Mouse (Mus musculus) MEL (cell line): ENCODE measurements around the gene Olfr330. TPM values are rescaled to one million over a fixed set of nuclear protein-coding genes. Genes with fewer than 3 reads are reported as not detected.
"Not testable (repeated sequence)": the region's sequence is repeated elsewhere in the genome, so short reads cannot be mapped to it uniquely, and the experiment has no call there.

Source experiments
- DNase-seq: peaks from one replicate; pipeline ENCODE4 v3.0.0; 2011; ENCODE audit warnings: low read depth, low spot score
- H3K27ac ChIP-seq: 2 replicates; pipeline ENCODE4 v1.5.1; 2012; ENCODE audit warnings: low read depth, mild to moderate bottlenecking, control low read depth, low read length, moderate library complexity; ENCODE audit not compliant: control insufficient read depth
- H3K27me3 ChIP-seq, 2 experiments: fragments of 150-350 bp in 1 of 2; sonication (generic) in 1 of 2; 2 replicates each; pipeline ENCODE4 v1.6.1; 2012; ENCODE audit warnings: low read length in 2 of 2, mild to moderate bottlenecking in 2 of 2, improper control_type of control experiment in 1 of 2, moderate library complexity in 1 of 2; ENCODE audit not compliant: insufficient read depth in 2 of 2, control insufficient read depth in 1 of 2
- H3K36me3 ChIP-seq, 2 experiments: 2 replicates each; pipeline ENCODE4 v1.6.1; 2012 to 2014; ENCODE audit warnings: low read length in 2 of 2, improper control_type of control experiment in 1 of 2, inconsistent platforms in 1 of 2, mild to moderate bottlenecking in 1 of 2; ENCODE audit not compliant: insufficient read depth in 2 of 2, control insufficient read depth in 1 of 2
- H3K4me1 ChIP-seq, 2 experiments: fragments of 150-350 bp in 1 of 2; sonication (generic) in 1 of 2; 2 replicates each; pipeline ENCODE4 v1.6.1; 2012; ENCODE audit warnings: low read length in 2 of 2, improper control_type of control experiment in 1 of 2, mild to moderate bottlenecking in 1 of 2; ENCODE audit not compliant: insufficient read depth in 2 of 2, control insufficient read depth in 1 of 2
- H3K4me3 ChIP-seq, 2 experiments: fragments of 150-350 bp in 1 of 2; sonication (generic) in 1 of 2; 2 replicates each; pipeline ENCODE4 v1.5.1; 2012; ENCODE audit warnings: low read depth in 2 of 2, low read length in 2 of 2, mild to moderate bottlenecking in 2 of 2, moderate library complexity in 2 of 2, control low read depth in 1 of 2, improper control_type of control experiment in 1 of 2; ENCODE audit not compliant: control insufficient read depth in 1 of 2, insufficient read depth in 1 of 2
- H3K79me2 ChIP-seq: 2 replicates; pipeline ENCODE4 v1.6.1; 2012; ENCODE audit warnings: mild to moderate bottlenecking, low read length, moderate library complexity; ENCODE audit not compliant: control insufficient read depth, poor library complexity, insufficient read depth
- H3K9ac ChIP-seq: 2 replicates; pipeline ENCODE4 v1.6.1; 2012; ENCODE audit warnings: low read depth, mild to moderate bottlenecking, control low read depth, low read length, moderate library complexity; ENCODE audit not compliant: control insufficient read depth, poor library complexity, severe bottlenecking
- H3K9me3 ChIP-seq: fragments of 150-350 bp; sonication (generic); replicated peaks from 2 replicates; pipeline ENCODE4 v1.6.1; 2012; ENCODE audit warnings: mild to moderate bottlenecking, low read length, improper control_type of control experiment, moderate library complexity; ENCODE audit not compliant: insufficient read depth
- MXI1 ChIP-seq: IDR thresholded peaks from 2 replicates; pipeline ENCODE4 v1.6.1; 2011; ENCODE audit warnings: mild to moderate bottlenecking, low read depth, low read length, improper control_type of control experiment
- MYB ChIP-seq: IDR thresholded peaks from 2 replicates; pipeline ENCODE4 v1.6.1; 2011; ENCODE audit warnings: mild to moderate bottlenecking, low read depth, low read length, improper control_type of control experiment
- NELFE ChIP-seq: IDR thresholded peaks from 2 replicates; pipeline ENCODE4 v1.6.1; 2011; ENCODE audit warnings: low read depth, low read length, improper control_type of control experiment
- UBTF ChIP-seq: IDR thresholded peaks from 2 replicates; pipeline ENCODE4 v1.6.1; 2012; ENCODE audit warnings: low read depth, mild to moderate bottlenecking, inconsistent platforms, low read length, improper control_type of control experiment, moderate library complexity, borderline replicate concordance; ENCODE audit not compliant: insufficient read depth
- polyA plus RNA-seq, 2 experiments: library from polyadenylated mRNA; stranded (reverse) in 1 of 2; unstranded in 1 of 2; fragments of >175 nt in 1 of 2; fragments of >200 nt in 1 of 2; gene quantifications; 2 replicates each; pipeline versions ENCODE4 v1.2.1 to v1.2.4; 2012; ENCODE audit warnings: low replicate concordance in 2 of 2, low read depth in 1 of 2; ENCODE audit not compliant: insufficient read length in 2 of 2, insufficient read depth in 1 of 2, missing spikeins in 1 of 2
- total RNA-seq: library from RNA; depleted of rRNA; stranded (reverse); fragments of 300-350 nt; gene quantifications from 2 replicates; pipeline ENCODE4 v1.2.3, GENCODE M21; 2012

The Olfr330 gene
- total and polyA plus RNA-seq, 3 experiments: not detected

GRCm38 (mm10) chr11:58570405-58570804 lies 35.8 kb upstream of the Olfr330 start, which contains the start of gene Olfr224:
TSS of gene Olfr224 (minus strand) at chr11:58570553.
- Histone ChIP-seq H3K27me3 (peaks cover 2% of the 10 kb centered on the region in 2 experiments; a peak in 2 of 4 replicates), H3K4me3 (no peak within 1 kb of the TSS)
- TF ChIP-seq MYB: no peak
- TF ChIP-seq NELFE: no peak

GRCm38 (mm10) chr11:58555536-58555935 lies 20.9 kb upstream of the Olfr330 start, which contains the start of gene Olfr328:
TSS of gene Olfr328 (minus strand) at chr11:58555636.
- no peak for DNase-seq
- peaks cover 2 to 5% of the 10 kb centered on the region in 2 experiments; a peak in 2 of 4 replicates for H3K27me3 ChIP-seq
- no peaks in the 10 kb centered on the region for H3K9me3 ChIP-seq
- H3K27ac ChIP-seq: no peak within 1 kb of the TSS
- no peak for TF ChIP-seq MXI1
- no peaks in the 10 kb centered on the region for H3K36me3 ChIP-seq
- H3K4me1 ChIP-seq: 0 out of 4 replicates have a peak, but pooled peaks cover 0 to 3% of the 10 kb centered on the region in 2 experiments
- no peaks in the 10 kb centered on the region for H3K79me2 ChIP-seq
- H3K9ac ChIP-seq: no peak within 1 kb of the TSS
- H3K4me3 ChIP-seq: no peak within 1 kb of the TSS

More at GRCm38 (mm10) chr11:58570405-58570804, 35.8 kb upstream of the Olfr330 start, which contains the start of gene Olfr224:
- no peaks in the 10 kb centered on the region for H3K9me3 ChIP-seq
- no peaks in the 10 kb centered on the region for H3K36me3 ChIP-seq
- no peaks in the 10 kb centered on the region for H3K79me2 ChIP-seq
- H3K9ac ChIP-seq: no peak within 1 kb of the TSS
- H3K4me1 ChIP-seq: no peaks in the 10 kb centered on the region
- DNase-seq: no peak
- H3K27ac ChIP-seq: no peak within 1 kb of the TSS

GRCm38 (mm10) chr11:58546322-58546721 lies 11.7 kb upstream of the Olfr330 start, which contains the start of gene Olfr329-ps:
TSS of gene Olfr329-ps (minus strand) at chr11:58546422.
- no peak within 1 kb of the TSS for H3K4me3 ChIP-seq
- no peaks in the 10 kb centered on the region for H3K9me3 ChIP-seq
- peaks cover 4 to 16% of the 10 kb centered on the region in 2 experiments; a peak in 3 of 4 replicates for H3K27me3 ChIP-seq
- no peaks in the 10 kb centered on the region for H3K4me1 ChIP-seq
- no peak within 1 kb of the TSS for H3K9ac ChIP-seq
- no peak within 1 kb of the TSS for H3K27ac ChIP-seq
- DNase-seq: no peak
- no peaks in the 10 kb centered on the region for H3K36me3 ChIP-seq
- H3K79me2 ChIP-seq: no peaks in the 10 kb centered on the region
- TF ChIP-seq UBTF: no peak

- H3K9me3 ChIP-seq, H3K4me3 ChIP-seq, H3K27me3 ChIP-seq, DNase-seq, H3K27ac ChIP-seq, H3K36me3 ChIP-seq, H3K9ac ChIP-seq, H3K4me1 ChIP-seq, H3K79me2 ChIP-seq: not testable (repeated sequence)
Observed at GRCm38 (mm10) chr11:58519756-58520155, 14.9 kb downstream of the Olfr330 start.

- H3K27me3 ChIP-seq, H3K4me3 ChIP-seq, H3K36me3 ChIP-seq, H3K4me1 ChIP-seq, H3K27ac ChIP-seq, H3K9me3 ChIP-seq, H3K79me2 ChIP-seq, H3K9ac ChIP-seq, DNase-seq: not testable (repeated sequence)
Observed at GRCm38 (mm10) chr11:58518916-58519315, 15.7 kb downstream of the Olfr330 start.

- H3K4me3 ChIP-seq, H3K9ac ChIP-seq, H3K27ac ChIP-seq, H3K27me3 ChIP-seq, H3K79me2 ChIP-seq, H3K9me3 ChIP-seq, H3K4me1 ChIP-seq, H3K36me3 ChIP-seq, DNase-seq: not testable (repeated sequence)
Observed at GRCm38 (mm10) chr11:58509058-58509457, 25.6 kb downstream of the Olfr330 start.
